28 mouse cellular contexts compared by ENCODE assay signal in the genomic region with DNA sequence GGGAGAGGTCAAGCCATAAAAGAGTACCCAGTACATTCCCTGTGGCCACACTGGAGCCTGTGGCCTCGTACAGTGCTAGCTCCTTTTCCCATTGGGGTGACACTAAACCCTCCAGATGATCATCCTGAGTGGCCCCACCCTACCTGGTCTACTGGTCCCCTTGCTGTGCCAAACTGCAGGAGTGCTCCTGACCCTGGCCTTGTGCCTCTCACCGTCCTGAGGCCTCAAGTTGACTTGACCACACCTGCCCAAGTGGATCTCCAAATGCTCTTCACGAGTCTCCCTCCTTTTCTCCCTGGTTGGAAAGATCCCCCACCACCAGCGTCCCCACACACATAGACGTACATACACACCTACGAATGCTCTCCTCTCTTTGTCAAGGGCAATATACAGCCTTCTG.
"Had no signal": no experiment of that assay in that cellular context is flagged by ENCODE, and none has a peak within 500 bp of the region (broad histone marks: within the 10 kb centered on the region; RNA-seq: fewer than 3 reads in every experiment).

No protein-coding gene starts in this region.

- H3K9me3 ChIP-seq: heart, embryonic 13.5 days; heart, embryonic 15.5 days; hindbrain, embryonic 10.5 days; hindbrain, embryonic 12.5 days; intestine, embryonic 15.5 days; limb, embryonic 10.5 days; limb, embryonic 12.5 days; liver, embryonic 13.5 days; liver, embryonic 15.5 days had no signal

- H3K4me1 ChIP-seq: intestine, embryonic 15.5 days; limb, embryonic 10.5 days; limb, embryonic 12.5 days; liver, embryonic 15.5 days had no signal

- H3K4me2 ChIP-seq: heart, embryonic 11.5 days; heart, embryonic 13.5 days; heart, embryonic 15.5 days; hindbrain, embryonic 12.5 days; hindbrain, embryonic 14.5 days; intestine, embryonic 15.5 days; limb, embryonic 12.5 days; liver, embryonic 11.5 days; liver, embryonic 13.5 days; liver, embryonic 15.5 days had no signal

- ATAC-seq: hindbrain, embryonic 16.5 days; inflammation-experienced regulatory T-cells, adult 6 months; intestine, embryonic 15.5 days; intestine, postnatal 0 days had no signal

- H3K27me3 ChIP-seq: heart, embryonic 13.5 days; heart, embryonic 15.5 days; hindbrain, embryonic 12.5 days; intestine, embryonic 15.5 days; liver, embryonic 13.5 days; liver, embryonic 15.5 days had no signal

- H3K4me3 ChIP-seq: gastrocnemius, adult 2 months; heart, adult 2 months; heart, embryonic 13.5 days; heart, embryonic 15.5 days; hindbrain, embryonic 10.5 days; hindbrain, embryonic 12.5 days; intestine, embryonic 15.5 days; layer of hippocampus, adult 2 months; left cerebral cortex, adult 2 months; limb, embryonic 10.5 days; limb, embryonic 12.5 days; liver, embryonic 13.5 days; liver, embryonic 15.5 days had no signal

- H3K27ac ChIP-seq: heart, adult 2 months; heart, embryonic 13.5 days; heart, embryonic 15.5 days; hindbrain, embryonic 10.5 days; hindbrain, embryonic 12.5 days; hindbrain, embryonic 14.5 days; intestine, embryonic 15.5 days; layer of hippocampus, adult 2 months; left cerebral cortex, adult 2 months; limb, embryonic 10.5 days; limb, embryonic 12.5 days; liver, embryonic 13.5 days; liver, embryonic 15.5 days had no signal

- H3K9ac ChIP-seq: heart, embryonic 13.5 days; heart, embryonic 15.5 days; hindbrain, embryonic 12.5 days; hindbrain, embryonic 14.5 days; intestine, embryonic 15.5 days; limb, embryonic 12.5 days; liver, embryonic 13.5 days; liver, embryonic 15.5 days had no signal

- DNase-seq: gastrocnemius, adult 2 months; gastrocnemius, postnatal 10 days; gastrocnemius, postnatal 25 days; heart, adult 2 months; heart, postnatal 14 days; heart, postnatal 4 days; kidney, adult 18-20 months; kidney, adult 8-10 months; kidney, postnatal 10 days; kidney, postnatal 25 days; kidney, postnatal 4 days; liver, embryonic 13.5 days had no signal

- H3K36me3 ChIP-seq: heart, embryonic 13.5 days; heart, embryonic 15.5 days; hindbrain, embryonic 10.5 days; hindbrain, embryonic 12.5 days; intestine, embryonic 15.5 days; limb, embryonic 10.5 days; limb, embryonic 12.5 days; liver, embryonic 13.5 days; liver, embryonic 15.5 days had no signal
